Mouse (Mus musculus): ENCODE measurements around the gene Ccdc158. TPM values are rescaled to one million over a fixed set of nuclear protein-coding genes. Genes with fewer than 3 reads are reported as not detected.

Gene Ccdc158
- total RNA-seq, 2 experiments from 2014 or later = 0.48 to 0.64 TPM

DNA sequence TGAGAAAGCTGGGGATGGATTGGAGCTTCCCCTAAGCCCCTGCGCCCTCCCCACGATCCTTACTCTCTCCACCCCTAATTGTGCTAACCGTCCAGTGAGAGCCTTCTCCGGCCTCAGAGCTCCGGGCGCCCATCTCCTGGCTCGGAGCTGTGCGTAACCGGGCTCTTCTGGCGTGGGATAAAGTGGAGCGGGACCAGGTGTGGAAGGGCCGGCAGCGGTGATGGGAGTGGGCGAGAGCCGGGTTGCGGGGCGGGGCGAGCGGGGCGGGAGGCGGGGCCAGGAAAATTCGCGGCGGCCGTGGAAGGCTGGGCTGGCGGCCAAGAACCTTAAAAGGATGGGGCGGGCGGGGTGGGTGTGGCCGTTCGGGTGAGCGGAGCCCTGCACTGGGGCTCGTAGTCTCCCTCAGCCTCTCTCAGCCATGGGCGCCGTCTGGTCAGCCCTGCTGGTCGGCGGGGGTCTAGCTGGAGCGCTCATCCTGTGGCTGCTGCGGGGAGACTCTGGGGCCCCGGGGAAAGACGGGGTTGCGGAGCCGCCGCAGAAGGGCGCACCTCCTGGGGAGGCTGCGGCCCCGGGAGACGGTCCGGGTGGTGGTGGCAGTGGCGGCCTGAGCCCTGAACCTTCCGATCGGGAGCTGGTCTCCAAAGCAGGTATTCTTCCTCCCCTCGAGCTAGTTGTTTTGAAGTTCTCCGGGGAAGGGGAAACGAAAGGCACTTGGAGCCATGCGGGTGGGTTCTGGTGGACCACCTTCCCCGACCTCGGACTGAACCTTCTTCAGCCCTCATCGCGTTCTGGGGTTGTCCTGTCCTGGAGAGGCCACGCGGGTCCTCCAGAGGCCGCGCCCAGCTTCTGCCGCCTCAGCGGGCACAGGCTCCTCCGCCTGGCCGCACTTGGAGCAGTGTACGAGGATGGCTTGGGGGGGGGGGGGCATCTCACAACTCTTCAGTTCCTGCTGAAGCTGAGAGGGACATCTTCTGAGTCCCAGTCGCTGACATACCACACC lies 72.1 kb downstream of the Ccdc158 start, which contains the start of gene Stbd1:
Gene Stbd1 (plus strand): TSS at position 351 of the 1,000 bp plus-strand sequence.
- peak; percentile 13 to 14 for DNase-seq (ENCODE audit: low spot score in 2 of 2)

DNA sequence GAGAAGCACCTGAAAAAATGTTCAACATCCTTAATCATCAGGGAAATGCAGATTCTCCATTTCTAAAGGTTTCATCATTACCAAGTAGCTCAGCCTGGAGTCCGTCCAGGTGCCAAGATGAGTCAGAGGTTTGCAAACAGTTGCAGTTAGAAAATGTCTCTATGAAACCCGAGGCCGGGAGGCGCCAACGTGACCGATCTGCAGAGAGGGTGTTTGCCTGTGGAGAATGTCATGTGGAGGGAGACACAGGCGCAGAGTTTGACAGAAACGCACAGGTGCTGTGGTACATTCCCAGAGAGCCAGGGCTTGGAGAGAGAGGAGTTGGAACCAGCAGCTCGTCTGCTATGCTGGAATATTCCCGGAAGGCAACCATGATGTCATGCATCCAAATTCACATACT lies 76.0 kb downstream of the Ccdc158 start:
- DNase-seq (ENCODE audit: low spot score in 2 of 2) = no peak

DNA sequence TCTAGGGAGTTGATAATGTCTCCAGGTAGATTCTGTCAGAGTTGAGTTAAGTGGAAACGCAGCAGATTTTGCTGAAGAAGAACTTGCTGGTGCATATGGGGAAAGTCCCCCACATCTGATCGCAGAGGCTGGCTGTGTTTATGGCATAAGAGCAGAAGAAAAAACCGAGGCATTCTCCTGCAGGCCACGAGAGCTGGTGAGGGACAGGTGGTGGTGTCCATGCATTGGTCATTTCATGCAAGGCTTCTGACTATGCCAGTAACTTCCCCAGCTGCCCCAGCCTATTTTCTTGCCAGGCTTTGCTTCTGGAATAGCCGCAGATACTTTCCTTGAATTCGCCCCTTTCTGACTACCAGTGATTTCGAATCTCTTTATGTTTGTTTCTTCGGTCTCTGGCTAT lies 78.2 kb downstream of the Ccdc158 start:
- DNase-seq (ENCODE audit: low spot score in 2 of 2) = no peak

DNA sequence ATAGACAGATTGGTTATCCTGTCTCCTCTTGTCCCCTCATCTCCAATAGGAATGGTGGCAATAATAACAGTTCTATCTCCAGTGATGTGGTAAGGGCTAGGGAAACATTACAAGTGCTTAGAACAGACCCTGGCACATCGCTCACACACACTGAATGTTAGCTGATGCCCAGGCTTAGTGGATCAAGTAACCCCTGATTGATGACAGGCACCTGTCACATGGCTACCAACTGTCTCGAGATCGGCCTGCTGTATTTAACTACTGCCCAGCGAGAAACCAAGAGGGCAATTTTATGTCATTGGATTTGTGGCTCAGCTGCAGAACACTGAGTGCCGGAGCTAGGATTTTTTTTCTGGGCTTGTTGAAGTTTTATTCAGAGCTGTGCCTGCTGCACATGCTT lies 80.0 kb downstream of the Ccdc158 start:
- no peak for DNase-seq (ENCODE audit: low spot score in 2 of 2)

DNA sequence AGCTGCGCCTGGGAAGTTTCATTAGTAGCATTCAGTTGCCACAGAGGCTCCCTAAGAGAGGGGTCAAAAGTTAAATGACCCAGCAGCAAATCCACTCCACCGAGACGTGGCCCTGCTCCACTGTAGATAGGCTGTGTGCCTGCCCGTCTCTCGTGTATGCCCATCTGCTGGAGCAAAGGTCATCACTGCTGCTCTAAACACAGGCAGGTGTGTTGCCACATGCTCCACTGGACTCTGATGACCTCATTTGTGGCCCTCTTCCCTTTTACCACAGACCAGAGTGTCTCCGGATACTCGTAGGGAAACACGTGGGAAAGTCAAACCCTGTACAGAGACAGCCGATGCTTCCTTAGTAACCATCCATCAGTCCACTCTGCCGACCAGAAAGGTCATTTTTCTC lies 89.1 kb downstream of the Ccdc158 start:
- DNase-seq (ENCODE audit: low spot score in 2 of 2) = no peak

DNA sequence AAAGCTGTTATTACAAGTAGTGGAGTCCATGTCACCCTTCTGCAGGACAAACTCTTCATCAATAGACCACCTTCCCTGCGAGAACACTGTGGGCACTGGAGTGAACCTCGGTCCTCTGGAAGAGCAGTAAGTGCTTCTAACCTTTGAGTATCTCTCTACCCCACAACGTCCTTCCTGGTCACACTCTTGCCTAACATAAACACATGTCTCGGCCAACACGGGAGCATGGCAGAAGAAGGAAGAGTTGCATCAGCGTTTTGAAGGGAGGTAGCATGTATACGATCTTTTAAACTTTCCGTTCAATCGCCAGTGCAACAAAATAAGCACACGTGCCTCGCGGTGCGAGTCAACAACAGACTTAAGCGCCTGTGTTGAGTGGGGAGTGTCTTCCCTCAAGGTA lies 95.5 kb downstream of the Ccdc158 start:
- DNase-seq (ENCODE audit: low spot score in 2 of 2) = no peak

DNA sequence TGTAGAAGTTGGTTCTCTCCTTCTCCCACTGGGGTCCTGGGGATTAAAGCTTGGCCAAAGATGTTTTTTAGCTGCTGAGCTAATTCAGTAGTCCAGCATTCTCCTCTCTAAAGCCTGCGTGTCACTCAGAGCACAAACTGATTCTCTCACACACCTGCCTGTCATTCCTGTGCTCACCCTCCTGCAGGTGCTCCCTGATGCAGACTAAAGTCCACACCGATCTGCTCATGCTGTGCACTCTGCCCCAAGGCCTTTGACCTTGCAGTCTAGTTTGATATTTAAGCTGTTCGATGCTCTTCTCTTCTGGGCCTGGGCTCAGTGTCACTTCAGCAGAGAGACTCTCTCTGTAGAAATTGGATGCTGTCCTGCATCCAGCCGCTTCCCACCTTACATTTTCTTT lies 103.8 kb downstream of the Ccdc158 start:
- DNase-seq (ENCODE audit: low spot score in 2 of 2) = no peak

DNA sequence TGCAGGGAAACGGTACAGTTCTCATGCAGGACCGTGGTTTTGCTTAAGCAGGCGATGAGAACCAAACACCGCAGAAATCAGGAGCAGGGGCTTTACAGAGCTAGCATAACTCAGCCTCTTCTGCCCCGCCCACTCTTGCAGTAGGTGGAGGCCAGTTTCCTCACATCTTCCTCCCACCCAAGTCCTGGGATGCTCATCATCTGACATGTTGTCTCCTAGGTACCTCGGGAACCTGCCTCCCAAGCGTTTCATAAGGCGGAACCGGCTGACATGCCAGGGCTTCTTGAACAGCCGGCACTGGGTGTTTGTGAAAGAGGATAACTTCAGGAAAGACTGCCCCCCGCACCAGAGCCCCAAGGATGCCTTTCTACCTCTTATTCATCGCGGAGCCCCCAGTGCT lies 113.1 kb downstream of the Ccdc158 start:
- DNase-seq (ENCODE audit: low spot score in 2 of 2) = no peak

DNA sequence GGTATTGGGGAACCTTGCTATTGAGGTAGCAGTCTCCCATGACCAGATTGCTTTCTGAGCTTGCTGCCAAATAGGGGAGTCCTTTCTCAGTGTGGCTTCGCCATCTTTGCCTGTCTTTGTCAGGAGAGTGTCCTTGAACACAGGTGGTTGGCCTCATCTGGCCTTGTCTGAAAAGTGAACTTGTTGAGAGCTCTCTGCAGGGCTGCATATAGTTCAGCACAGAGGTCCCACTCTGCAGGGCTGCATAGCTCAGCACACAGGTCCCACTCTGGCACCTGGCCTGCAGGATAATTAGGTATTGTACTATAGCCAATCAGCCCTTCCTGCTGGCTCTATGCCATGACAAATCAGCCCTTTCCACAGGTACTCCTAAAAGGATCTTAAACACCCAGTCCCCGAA lies 114.9 kb downstream of the Ccdc158 start:
- DNase-seq (ENCODE audit: low spot score in 2 of 2) = no peak

Other genes starting within 250 kb of the Ccdc158 start
- gene Nup54, start 240.1 kb downstream of the Ccdc158 start, total RNA-seq (2021) = 10 to 100 TPM; 48.8 to 53.0 TPM
- gene Scarb2, start 168.4 kb downstream of the Ccdc158 start, total RNA-seq (2021) = 10 to 100 TPM; 75.9 to 87.0 TPM
- under 1 TPM in 1 of 2 experiments, not detected in 1; 0.96 TPM for gene Fam47e, start 120.2 kb downstream of the Ccdc158 start, total RNA-seq (2021)
- gene Stbd1, start 72.2 kb downstream of the Ccdc158 start, total RNA-seq (2021) = 10 to 100 TPM; 11.3 to 15.8 TPM
- 10 to 100 TPM in 1 of 2 experiments, 1 to 10 TPM in 1; 10.0 to 15.0 TPM for gene Shroom3, start 8.2 kb upstream of the Ccdc158 start, total RNA-seq (2021)